Mouse (Mus musculus) midbrain, embryonic 11.5 days (tissue): ENCODE measurements around the gene Zfp113. TPM values are rescaled to one million over a fixed set of nuclear protein-coding genes. Genes with fewer than 3 reads are reported as not detected.

Experiments
- ATAC-seq: fragments of 200-750 bp; cut with Nextera tagmentation; 2 replicates; pipeline ENCODE4 v1.8.0; 2017; ENCODE audit warnings: moderate TSS enrichment, moderate library complexity; ENCODE audit not compliant: low FRiP score
- DNase-seq: peaks from one replicate; pipeline ENCODE4 v3.0.0; 2015; ENCODE audit warnings: low spot score; ENCODE audit errors: missing footprints
- H3K27ac ChIP-seq: fragments of 300-500 bp; sonication (generic); 2 replicates; pipeline ENCODE4 v1.5.1; 2014; ENCODE audit warnings: low read depth, low read length
- H3K27me3 ChIP-seq: fragments of 300-500 bp; sonication (generic); 2 replicates; pipeline ENCODE4 v1.6.1; 2014; ENCODE audit warnings: mild to moderate bottlenecking, low read length, moderate library complexity, mixed read lengths; ENCODE audit not compliant: control insufficient read depth, insufficient read depth
- H3K36me3 ChIP-seq: fragments of 300-500 bp; sonication (generic); 2 replicates; pipeline ENCODE4 v1.6.1; 2014; ENCODE audit warnings: mild to moderate bottlenecking, low read length, moderate library complexity, mixed read lengths; ENCODE audit not compliant: control insufficient read depth, insufficient read depth
- H3K4me1 ChIP-seq: fragments of 300-500 bp; sonication (generic); 2 replicates; pipeline ENCODE4 v1.6.1; 2014; ENCODE audit warnings: low read length; ENCODE audit not compliant: control insufficient read depth, insufficient read depth
- H3K4me2 ChIP-seq: fragments of 300-500 bp; sonication (generic); 2 replicates; pipeline ENCODE4 v1.6.1; 2014; ENCODE audit warnings: mild to moderate bottlenecking, moderate library complexity
- H3K4me3 ChIP-seq: fragments of 300-500 bp; sonication (generic); 2 replicates; pipeline ENCODE4 v1.5.1; 2014; ENCODE audit warnings: low read depth, low read length
- H3K9ac ChIP-seq: fragments of 300-500 bp; sonication (generic); 2 replicates; pipeline ENCODE4 v1.6.1; 2014; ENCODE audit warnings: low read length
- H3K9me3 ChIP-seq: fragments of 300-500 bp; sonication (generic); 2 replicates; pipeline ENCODE4 v1.6.1; 2016; ENCODE audit warnings: low read length; ENCODE audit not compliant: control insufficient read depth
- WGBS: fragments of 180-500 bp; shearing (Covaris S2); extraction: QIAGEN DNeasy Blood & Tissue Kit; methylation state at CpG from one replicate; pipeline ENCODE4 v1.1.7; 2014; 5-methylcytosine and 5-hydroxymethylcytosine counted together
- polyA plus RNA-seq: library from polyadenylated mRNA; unstranded; fragments of >200 nt; fragmentation: Nextera tagmentation; extraction: Ambion mirVana; gene quantifications from 2 replicates; pipeline ENCODE4 v1.2.1, GENCODE M21; 2014

The Zfp113 gene
- polyA plus RNA-seq, 1 experiment from 2014 or later, result 27.4 TPM

GRCm38 (mm10) chr5:138154390-138154789 lies 1.2 kb downstream of the Zfp113 start:
- no peak for DNase-seq
- H3K9me3 ChIP-seq, result no peaks in the 10 kb centered on the region
- peak overlapping the region; percentile 74 for H3K4me2 ChIP-seq
- H3K27me3 ChIP-seq, result no peaks in the 10 kb centered on the region
- WGBS, result 85% methylated on average over 3 of the region's 3 CpGs
- H3K27ac ChIP-seq, result no peak overlapping the region
- peak overlapping the region; percentile 83 for H3K4me3 ChIP-seq
- ATAC-seq, result no peak
- H3K36me3 ChIP-seq, result peaks cover 16% of the 10 kb centered on the region
- H3K4me1 ChIP-seq, result peaks cover 2% of the 10 kb centered on the region; the same call in 1 of the 2 replicates
- peak overlapping the region; percentile 98 for H3K9ac ChIP-seq

- no peaks in the 10 kb centered on the region for H3K9me3 ChIP-seq
- H3K4me3 ChIP-seq, result no peak overlapping the region
- DNase-seq (no peak), ATAC-seq (no peak)
- 76% methylated on average over 4 of the region's 4 CpGs for WGBS
- H3K36me3 ChIP-seq, result peaks cover 16% of the 10 kb centered on the region; the same call in 1 of the 2 replicates
- H3K9ac ChIP-seq, result no peak overlapping the region
- no peak overlapping the region for H3K4me2 ChIP-seq
- H3K27ac ChIP-seq, result no peak overlapping the region
- H3K4me1 ChIP-seq, result no peaks in the 10 kb centered on the region
- H3K27me3 ChIP-seq, result no peaks in the 10 kb centered on the region
Measured at GRCm38 (mm10) chr5:138138585-138138984, 17.0 kb downstream of the Zfp113 start.

GRCm38 (mm10) chr5:138137935-138138549 lies 17.5 kb downstream of the Zfp113 start:
- WGBS, result 62% methylated on average over 8 of the region's 8 CpGs
- Histone ChIP-seq H3K36me3 (peaks cover 16% of the 10 kb centered on the region; the same call in 1 of the 2 replicates), H3K4me1 (no peaks in the 10 kb centered on the region), H3K4me3 (no peak overlapping the region), H3K27ac (no peak overlapping the region), H3K9me3 (no peaks in the 10 kb centered on the region), H3K4me2 (no peak overlapping the region), H3K9ac (no peak overlapping the region), H3K27me3 (no peaks in the 10 kb centered on the region)
- DNase-seq, result peak; percentile 92
- ATAC-seq, result peak; percentile 48; the same call in 1 of the 2 replicates

GRCm38 (mm10) chr5:138137257-138137656 lies 18.3 kb downstream of the Zfp113 start:
- no peak overlapping the region for H3K27ac ChIP-seq
- H3K27me3 ChIP-seq, result no peaks in the 10 kb centered on the region
- H3K9me3 ChIP-seq, result no peaks in the 10 kb centered on the region
- ATAC-seq (no peak), DNase-seq (no peak)
- no peak overlapping the region for H3K9ac ChIP-seq
- 88% methylated on average over 4 of the region's 4 CpGs for WGBS
- H3K36me3 ChIP-seq, result peaks cover 16% of the 10 kb centered on the region; the same call in 1 of the 2 replicates
- no peak overlapping the region for H3K4me2 ChIP-seq
- H3K4me1 ChIP-seq, result no peaks in the 10 kb centered on the region
- H3K4me3 ChIP-seq, result no peak overlapping the region

- WGBS, result 98% methylated on average over 5 of the region's 5 CpGs
- peaks cover 34% of the 10 kb centered on the region for H3K36me3 ChIP-seq
- no peak for ATAC-seq
Measured at GRCm38 (mm10) chr5:138132425-138133064, 23.0 kb downstream of the Zfp113 start.

GRCm38 (mm10) chr5:138118041-138118440 lies 37.5 kb downstream of the Zfp113 start:
- DNase-seq (no peak), ATAC-seq (no peak)
- H3K27ac ChIP-seq, result no peak overlapping the region
- no peak overlapping the region; the same call in 1 of the 2 replicates for H3K9ac ChIP-seq
- peak overlapping the region; percentile 68 for H3K4me3 ChIP-seq
- 87% methylated on average over 3 of the region's 3 CpGs for WGBS
- H3K36me3 ChIP-seq, result peaks cover 6% of the 10 kb centered on the region; the same call in 1 of the 2 replicates
- H3K4me1 ChIP-seq, result peaks cover 7% of the 10 kb centered on the region
- H3K9me3 ChIP-seq, result no peaks in the 10 kb centered on the region
- no peaks in the 10 kb centered on the region for H3K27me3 ChIP-seq
- peak overlapping the region; percentile 65 for H3K4me2 ChIP-seq

More at GRCm38 (mm10) chr5:138132425-138133064, 23.0 kb downstream of the Zfp113 start:
- Histone ChIP-seq H3K9ac (no peak overlapping the region), H3K4me2 (no peak overlapping the region), H3K9me3 (no peaks in the 10 kb centered on the region), H3K4me3 (no peak overlapping the region), H3K27me3 (no peaks in the 10 kb centered on the region), H3K27ac (no peak overlapping the region), H3K4me1 (no peaks in the 10 kb centered on the region)
- DNase-seq, result no peak

GRCm38 (mm10) chr5:138117199-138118015 lies 38.1 kb downstream of the Zfp113 start:
- peaks cover 7% of the 10 kb centered on the region for H3K4me1 ChIP-seq
- peak overlapping the region; percentile 68 for H3K4me3 ChIP-seq
- no peaks in the 10 kb centered on the region for H3K27me3 ChIP-seq
- H3K9me3 ChIP-seq, result no peaks in the 10 kb centered on the region
- ATAC-seq (peak; percentile 66), DNase-seq (peak; percentile 90)
- peaks cover 4% of the 10 kb centered on the region; the same call in 1 of the 2 replicates for H3K36me3 ChIP-seq
- H3K4me2 ChIP-seq, result peak overlapping the region; percentile 65
- H3K9ac ChIP-seq, result peak overlapping the region; percentile 74
- 15% methylated on average over 16 of the region's 16 CpGs for WGBS
- H3K27ac ChIP-seq, result peak overlapping the region; percentile 60

- DNase-seq, result peak; percentile 99
- H3K4me2 ChIP-seq, result peak within 1 kb of the TSS; percentile 65
- 7% methylated on average over 38 of the region's 38 CpGs for WGBS
- peak within 1 kb of the TSS; percentile 68 for H3K4me3 ChIP-seq
- H3K36me3 ChIP-seq, result peaks cover 4% of the 10 kb centered on the region; the same call in 1 of the 2 replicates
- peaks cover 7% of the 10 kb centered on the region for H3K4me1 ChIP-seq
- H3K9ac ChIP-seq, result peak within 1 kb of the TSS; percentile 74
- peak; percentile 97 for ATAC-seq
- peak within 1 kb of the TSS; percentile 60 for H3K27ac ChIP-seq
- no peaks in the 10 kb centered on the region for H3K9me3 ChIP-seq
- no peaks in the 10 kb centered on the region for H3K27me3 ChIP-seq
Measured at GRCm38 (mm10) chr5:138116255-138117198, 39.0 kb downstream of the Zfp113 start, which contains the start of gene Zscan21. Zscan21 (plus strand) TSS chr5:138116903.
